Mouse (Mus musculus) heart, adult 2 months (tissue): Measurements from ENCODE around the gene Cadm2. TPM values are rescaled to one million over a fixed set of nuclear protein-coding genes. Genes with fewer than 3 reads are reported as not detected.

Experiments used
- DNase-seq, 2 experiments: peaks; one replicate each; pipeline ENCODE4 v3.0.0; 2021
- H3K27ac ChIP-seq: fragments of 200-600 bp; 2 replicates; pipeline ENCODE4 v1.8.1; 2022
- H3K27me3 ChIP-seq: fragments of 200-500 bp; 2 replicates; pipeline ENCODE4 v1.6.1; 2012; ENCODE audit warnings: mild to moderate bottlenecking, low read length, inconsistent platforms, mixed read lengths; ENCODE audit not compliant: control insufficient read depth, insufficient read depth
- H3K36me3 ChIP-seq: fragments of 200-500 bp; 2 replicates; pipeline ENCODE4 v1.6.1; 2012; ENCODE audit warnings: low read length, inconsistent platforms; ENCODE audit not compliant: control insufficient read depth, insufficient read depth
- H3K4me1 ChIP-seq: fragments of 200-500 bp; 2 replicates; pipeline ENCODE4 v1.6.1; 2011; ENCODE audit warnings: low read length; ENCODE audit not compliant: control insufficient read depth, insufficient read depth
- H3K4me3 ChIP-seq: fragments of 200-600 bp; 2 replicates; pipeline ENCODE4 v1.8.1; 2022
- H3K79me2 ChIP-seq: fragments of 200-500 bp; replicated peaks from 2 replicates; pipeline ENCODE4 v1.6.1; 2012; ENCODE audit warnings: mild to moderate bottlenecking, inconsistent platforms, low read length, moderate library complexity, mixed read lengths; ENCODE audit not compliant: control insufficient read depth, insufficient read depth
- H3K9ac ChIP-seq: fragments of 200-500 bp; 2 replicates; pipeline ENCODE4 v1.6.1; 2012; ENCODE audit warnings: low read depth, mild to moderate bottlenecking, control low read depth, inconsistent platforms, low read length, mixed read lengths
- CTCF ChIP-seq: fragments of 200-600 bp; IDR thresholded peaks from 2 replicates; pipeline ENCODE4 v1.8.1; 2022; ENCODE audit warnings: antibody characterized with exemption, mild to moderate bottlenecking, moderate library complexity
- EP300 ChIP-seq: fragments of 200-500 bp; IDR thresholded peaks from 2 replicates; pipeline ENCODE4 v1.6.1; 2011; ENCODE audit warnings: low read depth, low read length, control low read depth; ENCODE audit not compliant: insufficient read depth
- POLR2A ChIP-seq: fragments of 200-500 bp; IDR thresholded peaks from 2 replicates; pipeline ENCODE4 v1.6.1; 2011; ENCODE audit warnings: mild to moderate bottlenecking, low read depth, low read length, control low read depth; ENCODE audit not compliant: insufficient read depth
- WGBS: fragments of 180-500 bp; shearing (Covaris S2); methylation state at CpG from one replicate; pipeline ENCODE4 v1.1.7; 2018; 5-methylcytosine and 5-hydroxymethylcytosine counted together
- intact Hi-C: fragments of 180-260 bp; cut with DNase I; formaldehyde crosslinking; loops from one replicate; pipeline ENCODE4 v1.15.1; 2025
- polyA plus RNA-seq: library from polyadenylated mRNA; depleted of rRNA; stranded (reverse); fragments of >200 nt; gene quantifications from 2 replicates; pipeline ENCODE4 v1.2.3, GENCODE M21; 2012
- total RNA-seq, 2 experiments: library from RNA; stranded (reverse); gene quantifications; 2 replicates each; pipeline ENCODE4 v1.2.3; 2021

The Cadm2 gene
- total and polyA plus RNA-seq, 3 experiments, result 0.77 to 0.94 (median 0.89) TPM

- Histone ChIP-seq H3K27me3 (no peaks in the 10 kb centered on the region), H3K9ac (no peak overlapping the region), H3K4me3 (no peak overlapping the region), H3K27ac (no peak overlapping the region), H3K36me3 (no peaks in the 10 kb centered on the region), H3K4me1 (no peaks in the 10 kb centered on the region), H3K79me2 (no peaks in the 10 kb centered on the region)
- WGBS, result 49% methylated on average over 4 of the region's 4 CpGs
- intact Hi-C loops, result no loop called here
- no peak for DNase-seq
- TF ChIP-seq CTCF, result no peak
- TF ChIP-seq POLR2A, result no peak
- no peak for TF ChIP-seq EP300
Observed at GRCm38 (mm10) chr16:67175386-67175785, 445.3 kb downstream of the Cadm2 start.

- H3K27me3 ChIP-seq, result no peaks in the 10 kb centered on the region
- no peak for DNase-seq
- H3K79me2 ChIP-seq, result no peaks in the 10 kb centered on the region
- intact Hi-C loops, result no loop called here
- no peak overlapping the region for H3K27ac ChIP-seq
- no peaks in the 10 kb centered on the region for H3K4me1 ChIP-seq
- 77% methylated on average over 6 of the region's 6 CpGs for WGBS
- H3K9ac ChIP-seq, result no peak overlapping the region
- TF ChIP-seq EP300 (no peak), CTCF (no peak), POLR2A (no peak)
- no peaks in the 10 kb centered on the region for H3K36me3 ChIP-seq
- no peak overlapping the region for H3K4me3 ChIP-seq
Observed at GRCm38 (mm10) chr16:67162211-67162790, 458.4 kb downstream of the Cadm2 start.

- Histone ChIP-seq H3K9ac (no peak overlapping the region), H3K27me3 (no peaks in the 10 kb centered on the region), H3K36me3 (no peaks in the 10 kb centered on the region), H3K79me2 (no peaks in the 10 kb centered on the region), H3K27ac (no peak overlapping the region), H3K4me3 (no peak overlapping the region), H3K4me1 (no peaks in the 10 kb centered on the region)
- no peak for DNase-seq
- 53% methylated on average over 4 of the region's 4 CpGs for WGBS
- TF ChIP-seq CTCF (no peak), EP300 (no peak), POLR2A (no peak)
- intact Hi-C loops, result no loop called here
Observed at GRCm38 (mm10) chr16:67124811-67125210, 495.9 kb downstream of the Cadm2 start.

GRCm38 (mm10) chr16:67122532-67122931 is 498.2 kb downstream of the Cadm2 start:
- no peak for DNase-seq
- H3K79me2 ChIP-seq, result no peaks in the 10 kb centered on the region
- H3K4me1 ChIP-seq, result no peaks in the 10 kb centered on the region
- H3K36me3 ChIP-seq, result no peaks in the 10 kb centered on the region
- H3K4me3 ChIP-seq, result no peak overlapping the region
- intact Hi-C loops, result no loop called here
- H3K9ac ChIP-seq, result no peak overlapping the region
- no peaks in the 10 kb centered on the region for H3K27me3 ChIP-seq
- WGBS, result 52% methylated on average over 5 of the region's 5 CpGs
- H3K27ac ChIP-seq, result no peak overlapping the region
- TF ChIP-seq CTCF, result no peak

- no peak overlapping the region for H3K9ac ChIP-seq
- H3K4me3 ChIP-seq, result no peak overlapping the region
- DNase-seq, result no peak
- no peaks in the 10 kb centered on the region for H3K79me2 ChIP-seq
- no peaks in the 10 kb centered on the region for H3K27me3 ChIP-seq
- H3K4me1 ChIP-seq, result no peaks in the 10 kb centered on the region
- no peaks in the 10 kb centered on the region for H3K36me3 ChIP-seq
- H3K27ac ChIP-seq, result no peak overlapping the region
- TF ChIP-seq CTCF, result no peak
- TF ChIP-seq POLR2A, result no peak
- no peak for TF ChIP-seq EP300
- 75% methylated on average over 3 of the region's 3 CpGs for WGBS
- intact Hi-C loops, result no loop called here
Observed at GRCm38 (mm10) chr16:67121781-67122180, 498.9 kb downstream of the Cadm2 start.

- H3K27me3 ChIP-seq, result no peaks in the 10 kb centered on the region
- no peak overlapping the region for H3K4me3 ChIP-seq
- WGBS, result 38% methylated on average over 8 of the region's 8 CpGs
- no peak for DNase-seq
- no peaks in the 10 kb centered on the region for H3K36me3 ChIP-seq
- H3K9ac ChIP-seq, result no peak overlapping the region
- TF ChIP-seq CTCF (no peak), EP300 (no peak), POLR2A (no peak)
- intact Hi-C loops, result no loop called here
- H3K4me1 ChIP-seq, result no peaks in the 10 kb centered on the region
- H3K27ac ChIP-seq, result no peak overlapping the region
- no peaks in the 10 kb centered on the region for H3K79me2 ChIP-seq
Observed at GRCm38 (mm10) chr16:67106478-67107061, 514.1 kb downstream of the Cadm2 start.
